13 mouse cellular contexts compared by ENCODE assay signal in the genomic region with DNA sequence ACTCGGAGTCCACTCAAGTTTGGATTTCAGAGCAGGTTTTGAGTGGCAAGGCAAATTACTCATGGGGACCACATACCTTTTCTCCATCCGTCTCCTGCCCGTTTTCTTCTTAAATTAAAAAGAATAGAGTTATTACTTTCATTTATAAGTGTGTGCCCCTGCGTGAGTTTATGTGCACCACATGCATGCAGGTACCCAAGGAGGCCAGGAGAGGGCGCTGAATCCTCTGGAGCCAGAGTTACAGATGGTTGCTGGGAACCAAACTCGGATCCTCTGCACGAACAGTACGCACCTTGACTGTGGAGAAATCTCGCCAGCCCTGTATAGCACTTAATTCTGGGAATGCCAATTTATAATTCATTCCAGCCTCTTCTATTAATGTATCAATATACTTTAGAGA.
"Had no signal": no experiment of that assay in that cellular context is flagged by ENCODE, and none has a peak within 500 bp of the region (broad histone marks: within the 10 kb centered on the region; RNA-seq: fewer than 3 reads in every experiment).

No protein-coding gene starts in this region.

- H3K27me3 ChIP-seq: liver, embryonic 12.5 days; midbrain, embryonic 15.5 days had no signal

- H3K4me2 ChIP-seq: liver, embryonic 12.5 days; midbrain, embryonic 15.5 days had no signal

- H3K4me3 ChIP-seq: left cerebral cortex, adult 2 months; limb, embryonic 10.5 days; liver, embryonic 12.5 days; midbrain, embryonic 10.5 days; midbrain, embryonic 15.5 days had no signal

- H3K27ac ChIP-seq: left cerebral cortex, adult 2 months; limb, embryonic 10.5 days; liver, embryonic 12.5 days; midbrain, embryonic 10.5 days; midbrain, embryonic 15.5 days had no signal

- ATAC-seq: intestine, postnatal 0 days; liver, embryonic 12.5 days; midbrain, embryonic 15.5 days had no signal

- H3K9me3 ChIP-seq: limb, embryonic 10.5 days; midbrain, embryonic 15.5 days had no signal

- H3K36me3 ChIP-seq: limb, embryonic 10.5 days; liver, embryonic 12.5 days; midbrain, embryonic 10.5 days; midbrain, embryonic 15.5 days had no signal

- DNase-seq: kidney, adult 8-10 months; kidney, postnatal 4 days; lung, postnatal 36 days; right cerebral cortex, adult 18-20 months; right cerebral cortex, postnatal 25 days; thymus, adult 2 months; thymus, postnatal 25 days had no signal

- H3K9ac ChIP-seq: liver, embryonic 12.5 days; midbrain, embryonic 15.5 days had no signal

- H3K4me1 ChIP-seq: liver, embryonic 12.5 days; midbrain, embryonic 15.5 days had no signal
